Mouse (Mus musculus) forebrain, embryonic 15.5 days (tissue): ENCODE results near the gene Plpp7. TPM values are rescaled to one million over a fixed set of nuclear protein-coding genes. Genes with fewer than 3 reads are reported as not detected.

Source experiments
- ATAC-seq: fragments of 200-750 bp; cut with Nextera tagmentation; replicated peaks from 2 replicates; pipeline ENCODE4 v1.8.0; 2017; ENCODE audit warnings: mild to moderate bottlenecking, moderate TSS enrichment, moderate library complexity
- H3K27ac ChIP-seq: fragments of 300-500 bp; sonication (generic); replicated peaks from 2 replicates; pipeline ENCODE4 v1.5.1; 2015; ENCODE audit warnings: mild to moderate bottlenecking, inconsistent platforms
- H3K27me3 ChIP-seq: fragments of 300-500 bp; sonication (generic); 2 replicates; pipeline ENCODE4 v1.6.1; 2015; ENCODE audit warnings: inconsistent platforms
- H3K36me3 ChIP-seq: fragments of 300-500 bp; sonication (generic); 2 replicates; pipeline ENCODE4 v1.6.1; 2015; ENCODE audit warnings: mild to moderate bottlenecking, inconsistent platforms
- H3K4me1 ChIP-seq: fragments of 300-500 bp; sonication (generic); 2 replicates; pipeline ENCODE4 v1.6.1; 2015; ENCODE audit warnings: inconsistent platforms
- H3K4me2 ChIP-seq: fragments of 300-500 bp; sonication (generic); replicated peaks from 2 replicates; pipeline ENCODE4 v1.6.1; 2015; ENCODE audit warnings: mild to moderate bottlenecking, inconsistent platforms
- H3K4me3 ChIP-seq: fragments of 300-500 bp; sonication (generic); 2 replicates; pipeline ENCODE4 v1.5.1; 2015; ENCODE audit warnings: mild to moderate bottlenecking, inconsistent platforms
- H3K9ac ChIP-seq: fragments of 300-500 bp; sonication (generic); replicated peaks from 2 replicates; pipeline ENCODE4 v1.6.1; 2015; ENCODE audit warnings: mild to moderate bottlenecking, inconsistent platforms
- H3K9me3 ChIP-seq: fragments of 300-500 bp; sonication (generic); 2 replicates; pipeline ENCODE4 v1.6.1; 2016; ENCODE audit warnings: inconsistent platforms
- WGBS: fragments of 180-500 bp; shearing (Covaris S2); methylation state at CpG from one replicate; pipeline ENCODE4 v1.1.7; 2015; ENCODE audit warnings: mixed read lengths; 5-methylcytosine and 5-hydroxymethylcytosine counted together
- polyA plus RNA-seq: library from polyadenylated mRNA; unstranded; fragments of >200 nt; fragmentation: Nextera tagmentation; extraction: Ambion mirVana; gene quantifications from 2 replicates; pipeline ENCODE4 v1.2.1, GENCODE M21; 2015

Plpp7 gene
- polyA plus RNA-seq, 1 experiment from 2014 or later: 16.4 TPM

DNA sequence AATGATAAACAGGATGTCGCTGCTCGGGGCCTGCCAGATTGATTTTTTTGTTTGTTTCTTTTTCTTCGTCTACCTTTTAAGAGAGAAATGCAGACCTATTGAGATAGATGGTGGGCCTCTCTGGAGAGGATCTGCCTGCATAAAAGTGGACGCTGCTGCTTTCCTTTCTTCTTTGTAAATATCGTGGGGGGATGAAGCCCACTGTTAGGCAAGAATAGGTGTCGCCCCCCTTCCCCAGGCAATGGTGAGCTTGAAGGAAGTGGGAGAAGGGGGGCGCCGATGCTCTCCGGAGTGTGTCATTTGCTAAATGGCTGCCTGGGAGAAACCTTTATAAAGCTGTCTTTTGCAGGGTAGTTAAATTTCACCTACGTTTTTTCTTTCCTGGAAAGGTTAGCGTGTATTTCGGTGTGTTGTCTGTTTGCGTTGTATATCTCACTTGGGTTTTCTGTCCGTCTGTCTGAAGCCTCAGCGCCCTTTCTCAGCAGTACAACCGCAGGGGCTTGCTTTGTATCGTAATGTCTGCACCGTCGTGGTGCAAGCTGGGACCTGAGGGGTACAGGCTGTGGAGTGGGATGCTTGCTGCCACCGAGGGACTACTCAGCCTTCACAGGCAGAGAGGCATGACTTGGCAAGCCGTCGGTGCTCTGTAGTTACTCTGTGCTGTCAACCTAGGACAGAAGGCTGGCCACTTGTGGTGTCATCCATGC, 56.5 kb downstream of the Plpp7 start:
- under 1% methylated on average over 22 of the region's 22 CpGs for WGBS
- peak; percentile 51 for ATAC-seq
- no peaks in the 10 kb centered on the region for H3K27me3 ChIP-seq
- peaks cover 52% of the 10 kb centered on the region for H3K4me1 ChIP-seq
- peak overlapping the region; percentile 88 for H3K4me3 ChIP-seq
- H3K9ac ChIP-seq: peak overlapping the region; percentile 99
- H3K36me3 ChIP-seq: no peaks in the 10 kb centered on the region
- peak overlapping the region; percentile 99 for H3K27ac ChIP-seq
- no peaks in the 10 kb centered on the region for H3K9me3 ChIP-seq
- H3K4me2 ChIP-seq: peak overlapping the region; percentile 64

DNA sequence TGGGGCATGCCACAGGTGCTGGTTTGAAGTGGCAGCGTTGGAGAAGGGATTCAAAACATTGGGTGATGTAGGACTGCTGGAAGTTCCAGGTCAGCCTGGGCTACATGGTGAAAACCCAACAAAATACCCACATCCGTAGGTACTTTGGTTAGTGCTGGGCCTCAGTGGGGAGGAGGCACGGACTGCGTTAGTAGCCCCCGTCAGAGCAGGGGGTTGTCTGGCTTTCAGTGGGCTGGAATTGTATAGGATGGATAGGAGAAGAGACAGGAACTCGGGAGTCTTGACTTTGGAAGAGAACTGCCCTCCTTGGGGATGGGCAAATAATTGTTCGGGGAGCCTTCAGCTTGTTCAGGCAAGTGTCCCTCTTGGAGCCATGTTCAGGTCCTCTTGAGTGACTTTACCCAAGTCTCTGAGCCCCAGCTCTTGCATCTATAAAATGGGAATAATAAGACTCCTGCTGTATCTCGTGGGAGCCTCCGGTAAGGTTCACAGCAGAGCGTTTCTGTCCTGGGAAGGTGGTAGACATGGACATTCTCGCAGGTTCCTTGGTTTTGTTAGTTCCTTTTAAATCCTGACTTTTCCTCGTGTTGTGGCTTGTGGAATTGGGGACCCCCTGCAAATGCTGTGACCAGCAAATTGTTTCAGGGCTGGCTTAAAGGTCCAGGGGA, 57.2 kb downstream of the Plpp7 start:
- H3K9ac ChIP-seq: peak overlapping the region; percentile 99
- H3K4me1 ChIP-seq: peaks cover 58% of the 10 kb centered on the region
- no peaks in the 10 kb centered on the region for H3K36me3 ChIP-seq
- H3K9me3 ChIP-seq: no peaks in the 10 kb centered on the region
- peak overlapping the region; percentile 99 for H3K27ac ChIP-seq
- 14% methylated on average over 12 of the region's 12 CpGs for WGBS
- no peak for ATAC-seq
- peak overlapping the region; percentile 88 for H3K4me3 ChIP-seq
- no peaks in the 10 kb centered on the region for H3K27me3 ChIP-seq
- H3K4me2 ChIP-seq: peak overlapping the region; percentile 64

DNA sequence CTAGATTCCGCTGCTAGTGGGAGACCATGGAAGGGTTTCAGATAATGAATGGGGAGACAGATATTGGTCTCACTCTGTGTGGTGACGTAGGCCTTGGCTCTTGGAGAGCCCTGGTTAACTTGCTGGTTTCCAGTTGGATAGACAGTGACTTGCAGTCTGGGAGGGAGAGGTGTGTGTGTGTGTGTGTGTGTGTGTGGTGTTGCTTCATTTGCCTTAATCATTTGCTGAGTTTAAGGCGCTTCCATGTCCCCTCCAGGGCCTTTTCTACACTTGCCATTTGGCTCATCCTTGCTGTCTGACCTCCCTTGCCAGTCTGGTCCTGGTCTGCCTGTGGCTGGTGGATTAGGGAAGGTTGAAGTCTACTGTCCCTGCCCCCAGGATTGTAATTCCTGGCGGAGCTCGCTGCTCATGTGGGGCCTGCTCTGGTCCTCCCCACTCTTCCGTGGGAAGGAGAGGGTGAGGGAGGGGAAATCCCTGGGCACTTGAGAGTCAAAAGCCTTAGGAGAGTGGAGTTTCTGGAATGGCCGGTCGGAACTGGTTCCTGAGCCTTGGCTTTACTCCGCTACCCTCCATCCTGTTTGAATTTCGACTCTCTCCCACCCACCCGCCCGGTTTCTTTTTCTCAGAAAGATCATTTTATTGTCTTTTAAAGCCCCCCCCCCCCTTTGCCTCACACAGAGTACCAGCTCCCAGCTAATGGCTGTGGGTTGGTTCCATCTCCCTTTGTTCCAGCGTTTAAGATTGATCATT, 57.9 kb downstream of the Plpp7 start:
- Histone ChIP-seq H3K4me3 (peak overlapping the region; percentile 88), H3K36me3 (no peaks in the 10 kb centered on the region), H3K9me3 (no peaks in the 10 kb centered on the region), H3K27me3 (no peaks in the 10 kb centered on the region), H3K27ac (peak overlapping the region; percentile 99), H3K4me2 (peak overlapping the region; percentile 64), H3K9ac (peak overlapping the region; percentile 99), H3K4me1 (peaks cover 66% of the 10 kb centered on the region)
- ATAC-seq: no peak
- WGBS: 5% methylated on average over 13 of the region's 13 CpGs

DNA sequence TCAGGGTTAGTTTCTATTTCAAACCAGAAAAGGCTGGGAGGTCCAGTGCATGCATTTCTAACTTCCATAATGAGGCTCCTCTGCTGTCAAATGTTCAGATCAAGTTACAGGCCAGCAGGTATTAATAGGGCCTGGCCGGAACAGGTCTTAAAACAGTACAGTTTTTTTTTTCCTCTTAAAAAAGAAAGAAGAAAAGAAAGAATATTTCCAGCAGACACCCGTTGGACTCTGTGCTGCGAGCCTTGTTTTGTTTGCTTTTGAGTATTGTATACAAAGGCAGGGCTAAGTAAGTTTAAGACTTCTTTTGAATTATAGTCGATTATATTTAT, 58.4 kb downstream of the Plpp7 start:
- H3K9ac ChIP-seq: peak overlapping the region; percentile 99
- 9% methylated on average over 4 of the region's 4 CpGs for WGBS
- peak overlapping the region; percentile 99 for H3K27ac ChIP-seq

DNA sequence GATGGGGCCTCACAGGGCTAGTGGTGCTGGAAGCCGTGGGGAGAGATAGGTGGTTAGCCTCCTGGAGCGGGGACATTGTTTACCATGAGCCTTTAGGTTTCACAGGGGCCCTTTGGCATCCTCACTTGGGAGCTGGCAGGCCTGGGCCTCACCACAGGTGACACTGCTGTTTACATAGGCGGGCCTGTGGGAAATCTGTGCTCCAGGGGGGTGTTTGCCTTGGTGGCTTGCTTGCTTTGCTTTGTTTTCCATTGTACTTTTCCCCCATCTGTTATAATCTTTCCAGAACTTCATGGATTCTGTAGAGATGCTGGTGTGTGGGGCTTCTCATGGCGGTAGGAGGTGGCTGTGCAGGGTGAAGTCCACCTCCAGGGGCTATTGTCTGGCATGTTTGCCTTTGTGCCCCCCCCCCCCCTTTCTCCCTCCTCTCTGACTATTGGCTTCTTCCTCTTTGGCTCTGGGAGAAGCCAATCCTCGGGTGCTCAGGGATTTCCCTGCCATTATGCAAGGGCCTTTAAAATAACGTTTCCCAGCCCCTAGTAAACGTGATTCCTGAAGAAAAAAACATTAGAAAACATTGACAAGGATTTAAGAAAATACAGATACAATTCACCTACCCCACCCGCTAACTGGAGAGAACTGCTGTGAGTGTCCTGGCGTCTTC, 59.1 kb downstream of the Plpp7 start:
- H3K4me1 ChIP-seq: peaks cover 78% of the 10 kb centered on the region
- H3K4me3 ChIP-seq: peak overlapping the region; percentile 88
- H3K9ac ChIP-seq: peak overlapping the region; percentile 31
- no peaks in the 10 kb centered on the region for H3K9me3 ChIP-seq
- H3K27me3 ChIP-seq: no peaks in the 10 kb centered on the region
- peak overlapping the region; percentile 64 for H3K4me2 ChIP-seq
- peak overlapping the region; percentile 99 for H3K27ac ChIP-seq
- ATAC-seq: no peak
- WGBS: 29% methylated on average over 9 of the region's 9 CpGs
- no peaks in the 10 kb centered on the region for H3K36me3 ChIP-seq

More for the DNA sequence above, 58.4 kb downstream of the Plpp7 start:
- Histone ChIP-seq H3K4me2 (peak overlapping the region; percentile 64), H3K4me1 (peaks cover 71% of the 10 kb centered on the region), H3K27me3 (no peaks in the 10 kb centered on the region), H3K4me3 (peak overlapping the region; percentile 88), H3K36me3 (no peaks in the 10 kb centered on the region), H3K9me3 (no peaks in the 10 kb centered on the region)
- ATAC-seq: no peak

- H3K4me3 ChIP-seq: no peak overlapping the region; the same call in 1 of the 2 replicates
- H3K4me2 ChIP-seq: peak overlapping the region; percentile 64
- H3K9me3 ChIP-seq: no peaks in the 10 kb centered on the region
- no peak for ATAC-seq
- 50% methylated on average over 7 of the region's 7 CpGs for WGBS
- H3K27ac ChIP-seq: 0 out of 2 replicates have a peak overlapping the region, but pooled peaks have one; percentile 9
- H3K36me3 ChIP-seq: no peaks in the 10 kb centered on the region
- 0 out of 2 replicates have a peak overlapping the region, but pooled peaks have one; percentile 4 for H3K9ac ChIP-seq
- peaks cover 83% of the 10 kb centered on the region for H3K4me1 ChIP-seq
- H3K27me3 ChIP-seq: no peaks in the 10 kb centered on the region
Observed at GRCm38 (mm10) chr2:32154998-32155541, 59.7 kb downstream of the Plpp7 start.

- no peak for ATAC-seq
- Histone ChIP-seq H3K27me3 (no peaks in the 10 kb centered on the region), H3K9ac (no peak overlapping the region), H3K9me3 (no peaks in the 10 kb centered on the region), H3K4me1 (peaks cover 79% of the 10 kb centered on the region), H3K27ac (0 out of 2 replicates have a peak overlapping the region, but pooled peaks have one; percentile 9), H3K4me3 (no peak overlapping the region), H3K4me2 (0 out of 2 replicates have a peak overlapping the region, but pooled peaks have one; percentile 2), H3K36me3 (no peaks in the 10 kb centered on the region)
- 72% methylated on average over 6 of the region's 6 CpGs for WGBS
Observed at GRCm38 (mm10) chr2:32155614-32156013, 60.3 kb downstream of the Plpp7 start.

DNA sequence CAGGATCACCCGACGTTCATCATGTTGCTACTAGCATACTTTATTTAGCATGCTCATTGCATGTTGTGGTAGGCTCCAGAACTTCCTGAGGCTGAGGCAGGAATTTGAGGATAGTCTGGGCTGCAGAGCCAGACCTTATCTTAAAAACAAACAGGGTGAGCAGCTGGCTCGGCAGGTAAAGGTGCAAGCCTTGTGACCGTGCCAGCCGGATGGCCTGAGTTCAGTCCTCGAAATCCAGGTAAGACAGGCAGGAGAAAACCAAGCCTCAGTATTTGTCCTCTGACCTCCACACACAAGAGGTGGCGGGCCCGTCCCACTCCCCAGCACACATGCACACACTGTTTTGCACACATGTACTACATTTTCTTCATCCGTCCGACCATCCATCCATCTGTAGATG, 61.3 kb downstream of the Plpp7 start:
- WGBS: 61% methylated on average over 10 of the region's 10 CpGs
- H3K9me3 ChIP-seq: no peaks in the 10 kb centered on the region

DNA sequence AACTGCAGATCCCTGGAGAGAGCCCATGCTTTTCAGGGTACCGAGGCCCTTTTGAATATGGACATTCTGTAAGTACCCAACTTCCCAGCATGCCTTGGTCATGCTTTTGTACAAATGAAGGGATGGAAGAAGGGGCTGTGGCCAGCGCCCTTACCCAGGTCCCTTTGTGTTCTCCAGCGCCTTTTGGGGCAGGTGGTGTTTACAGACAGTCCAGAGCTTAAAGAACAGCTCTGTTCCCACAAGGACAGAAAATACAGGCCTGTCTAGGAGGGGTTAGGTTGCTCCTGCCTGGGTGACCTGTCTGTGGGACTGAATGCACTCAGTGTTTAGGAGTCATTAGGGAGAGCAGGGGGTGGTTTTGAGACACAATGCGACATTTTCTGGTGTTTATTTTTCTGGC, 62.0 kb downstream of the Plpp7 start:
- ATAC-seq: no peak
- peak overlapping the region; percentile 38 for H3K9ac ChIP-seq

More for the DNA sequence above, 61.3 kb downstream of the Plpp7 start:
- 0 out of 2 replicates have a peak overlapping the region, but pooled peaks have one; percentile 19 for H3K4me2 ChIP-seq
- H3K36me3 ChIP-seq: no peaks in the 10 kb centered on the region
- H3K4me1 ChIP-seq: peaks cover 78% of the 10 kb centered on the region
- peak overlapping the region; percentile 77 for H3K27ac ChIP-seq
- ATAC-seq: no peak
- H3K27me3 ChIP-seq: no peaks in the 10 kb centered on the region
- H3K4me3 ChIP-seq: no peak overlapping the region
- H3K9ac ChIP-seq: 0 out of 2 replicates have a peak overlapping the region, but pooled peaks have one; percentile 38

DNA sequence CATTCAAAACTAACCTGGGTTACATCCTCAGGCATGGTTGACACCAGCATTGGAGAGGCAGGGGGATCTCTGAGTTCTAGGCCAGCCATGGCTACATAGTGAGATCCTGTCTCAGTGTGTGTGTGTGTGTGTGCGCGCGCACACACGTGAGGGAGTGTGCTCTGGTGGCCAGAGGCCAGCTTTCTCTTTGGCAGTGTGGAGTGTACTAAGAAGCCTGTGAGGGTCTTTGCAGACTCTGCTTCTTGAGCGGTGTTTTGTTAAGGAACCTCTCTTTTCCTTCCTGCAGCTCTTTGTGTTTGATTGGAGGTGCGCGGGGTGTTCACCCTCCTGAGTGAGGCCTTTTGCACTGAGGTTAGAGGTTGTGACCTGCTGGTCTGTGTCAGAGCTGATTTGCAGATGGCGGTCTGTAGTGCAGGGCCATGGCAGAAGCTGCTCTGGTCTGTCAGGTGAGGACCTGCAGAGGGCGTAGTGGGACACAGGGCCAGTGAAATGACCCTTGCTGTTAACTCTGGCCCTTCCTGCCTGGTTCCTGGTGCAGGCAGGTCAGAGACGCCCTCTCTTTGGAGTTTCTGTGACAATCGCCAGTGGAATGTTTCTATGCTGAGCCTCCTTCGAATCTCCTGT, 63.4 kb downstream of the Plpp7 start:
- no peaks in the 10 kb centered on the region for H3K9me3 ChIP-seq
- no peaks in the 10 kb centered on the region for H3K27me3 ChIP-seq
- no peak overlapping the region for H3K4me2 ChIP-seq
- H3K4me1 ChIP-seq: peaks cover 69% of the 10 kb centered on the region
- H3K4me3 ChIP-seq: no peak overlapping the region
- no peak overlapping the region for H3K9ac ChIP-seq
- no peak for ATAC-seq
- H3K27ac ChIP-seq: no peak overlapping the region
- H3K36me3 ChIP-seq: no peaks in the 10 kb centered on the region
- WGBS: 67% methylated on average over 12 of the region's 12 CpGs

More for the DNA sequence above, 62.0 kb downstream of the Plpp7 start:
- H3K27me3 ChIP-seq: no peaks in the 10 kb centered on the region
- 4% methylated on average over 4 of the region's 4 CpGs for WGBS
- peak overlapping the region; percentile 77 for H3K27ac ChIP-seq
- H3K4me2 ChIP-seq: peak overlapping the region; percentile 19; the same call in 1 of the 2 replicates
- H3K36me3 ChIP-seq: no peaks in the 10 kb centered on the region
- H3K4me3 ChIP-seq: no peak overlapping the region
- H3K4me1 ChIP-seq: peaks cover 78% of the 10 kb centered on the region
- no peaks in the 10 kb centered on the region for H3K9me3 ChIP-seq
